Mouse (Mus musculus) retina, postnatal 1 day (tissue): ENCODE results near the gene Ints6.
"Not testable (repeated sequence)": the region's sequence is repeated elsewhere in the genome, so short reads cannot be mapped to it uniquely, and the experiment has no call there.

ENCODE experiments used
- DNase-seq: peaks from one replicate; pipeline ENCODE4 v3.0.0-alpha.2; 2012

The Ints6 gene

GRCm38 (mm10) chr14:62735646-62736045 is 25.3 kb downstream of the Ints6 start:
- no peak for DNase-seq

- no peak for DNase-seq
Observed at GRCm38 (mm10) chr14:62733666-62734065, 27.3 kb downstream of the Ints6 start.

GRCm38 (mm10) chr14:62731902-62732301 is 29.1 kb downstream of the Ints6 start:
- DNase-seq: no peak

GRCm38 (mm10) chr14:62724560-62724959 is 36.4 kb downstream of the Ints6 start:
- no peak for DNase-seq

- no peak for DNase-seq
Observed at GRCm38 (mm10) chr14:62721625-62722024, 39.3 kb downstream of the Ints6 start.

- no peak for DNase-seq
Observed at GRCm38 (mm10) chr14:62718161-62718560, 42.8 kb downstream of the Ints6 start.

GRCm38 (mm10) chr14:62673646-62674045 is 87.3 kb downstream of the Ints6 start:
- no peak for DNase-seq

- DNase-seq: no peak
Observed at GRCm38 (mm10) chr14:62664976-62665673, 95.8 kb downstream of the Ints6 start.

- DNase-seq: no peak
Observed at GRCm38 (mm10) chr14:62663367-62663766, 97.6 kb downstream of the Ints6 start, which contains the start of gene Serpine3. Gene Serpine3, plus strand, starts transcription at chr14:62663667.

- no peak for DNase-seq
Observed at GRCm38 (mm10) chr14:62662381-62662780, 98.6 kb downstream of the Ints6 start.

- DNase-seq: no peak
Observed at GRCm38 (mm10) chr14:62657469-62657868, 103.5 kb downstream of the Ints6 start.

GRCm38 (mm10) chr14:62655996-62656395 is 105.0 kb downstream of the Ints6 start:
- no peak for DNase-seq

GRCm38 (mm10) chr14:62651771-62652170 is 109.2 kb downstream of the Ints6 start:
- DNase-seq: no peak

GRCm38 (mm10) chr14:62650376-62650775 is 110.6 kb downstream of the Ints6 start:
- no peak for DNase-seq

GRCm38 (mm10) chr14:62648405-62648804 is 112.6 kb downstream of the Ints6 start:
- no peak for DNase-seq

GRCm38 (mm10) chr14:62642368-62642767 is 118.6 kb downstream of the Ints6 start:
- not testable (repeated sequence) for DNase-seq

- DNase-seq: no peak
Observed at GRCm38 (mm10) chr14:62640396-62640795, 120.6 kb downstream of the Ints6 start.

- no peak for DNase-seq
Observed at GRCm38 (mm10) chr14:62639551-62639950, 121.4 kb downstream of the Ints6 start.

- DNase-seq: no peak
Observed at GRCm38 (mm10) chr14:62639111-62639510, 121.9 kb downstream of the Ints6 start.

- DNase-seq: no peak
Observed at GRCm38 (mm10) chr14:62638345-62638702, 122.6 kb downstream of the Ints6 start.

- DNase-seq: peak; percentile 56
Observed at GRCm38 (mm10) chr14:62637436-62638344, 123.3 kb downstream of the Ints6 start.

GRCm38 (mm10) chr14:62627951-62628350 is 133.0 kb downstream of the Ints6 start:
- no peak for DNase-seq
